ENCODE assay signal across 8 mouse cellular contexts in genomic region chr14:99099967-99100587, GRCm38 (mm10). TPM values are rescaled to one million over a fixed set of nuclear protein-coding genes. Genes with fewer than 3 reads are reported as not detected.
DNase-seq lines count a peak whose midpoint lies in the region; ATAC-seq and TF ChIP-seq lines count a peak whose summit lies in the region.

No protein-coding gene starts in this region.

- H3K4me1 ChIP-seq in testis, adult 2 months (ENCODE audit: control insufficient read depth, insufficient read depth, low read length) = peaks cover 4% of the 10 kb centered on the region; the same call in 1 of the 2 replicates
- peaks cover 7% of the 10 kb centered on the region for H3K4me1 ChIP-seq in midbrain, embryonic 11.5 days (ENCODE audit: control insufficient read depth, insufficient read depth, low read length)

- peak; percentile 3; the same call in 1 of the 2 replicates for ATAC-seq in cerebellum, adult (ENCODE audit: insufficient number of reproducible peaks, low FRiP score, low TSS enrichment)
- ATAC-seq in inflammation-experienced regulatory T-cells, adult 6 months = peak; percentile 5
- ATAC-seq in midbrain, embryonic 11.5 days (ENCODE audit: low FRiP score) = no peak

- WGBS in midbrain, embryonic 11.5 days = 9% methylated on average over 20 of the region's 20 CpGs

- H3K4me3 ChIP-seq in testis, adult 2 months (ENCODE audit: control insufficient read depth, low read depth, low read length) = peak overlapping the region; percentile 93
- H3K4me3 ChIP-seq in midbrain, embryonic 11.5 days (ENCODE audit: low read depth, low read length) = peak overlapping the region; percentile 88

- no peak for TF ChIP-seq POLR2A in testis, adult 2 months (IDR thresholded peaks at IDR 0.05; ENCODE audit: control insufficient read depth, low read depth, low read length)

- H3K9ac ChIP-seq in midbrain, embryonic 11.5 days (ENCODE audit: low read length) = peak overlapping the region; percentile 65

- DNase-seq in cerebellum, adult 9-10 months = no peak
- no peak for DNase-seq in testis, postnatal 10 days (ENCODE audit: low spot score)
- DNase-seq in midbrain, embryonic 11.5 days (ENCODE audit: low spot score, missing footprints) = no peak
- DNase-seq in spleen, adult 18-20 months = no peak
- DNase-seq in MN1 (ENCODE audit: low spot score) = no peak

- H3K9me3 ChIP-seq in midbrain, embryonic 11.5 days (ENCODE audit: control insufficient read depth, low read length) = no peaks in the 10 kb centered on the region

- H3K27ac ChIP-seq in testis, adult 2 months (ENCODE audit: control insufficient read depth, insufficient read depth, low read depth, low read length) = peak overlapping the region; percentile 82
- H3K27ac ChIP-seq in midbrain, embryonic 11.5 days (ENCODE audit: low read depth, low read length) = no peak overlapping the region

- no peaks in the 10 kb centered on the region; the same call in 1 of the 2 replicates for H3K36me3 ChIP-seq in testis, adult 2 months (ENCODE audit: control insufficient read depth, insufficient read depth, low read length)
- H3K36me3 ChIP-seq in midbrain, embryonic 11.5 days (ENCODE audit: control insufficient read depth, insufficient read depth, low read length) = no peaks in the 10 kb centered on the region

- no peaks in the 10 kb centered on the region for H3K27me3 ChIP-seq in testis, adult 2 months (ENCODE audit: control insufficient read depth, insufficient read depth, low read length)
- H3K27me3 ChIP-seq in midbrain, embryonic 11.5 days (ENCODE audit: control insufficient read depth, insufficient read depth, low read length) = no peaks in the 10 kb centered on the region

- no peak for TF ChIP-seq CTCF in testis, adult 2 months (IDR thresholded peaks at IDR 0.05; ENCODE audit: control insufficient read depth, insufficient read depth, insufficient replicate concordance, low read depth, low read length)

- peak overlapping the region; percentile 51 for H3K4me2 ChIP-seq in midbrain, embryonic 11.5 days

RNA-seq across cellular contexts. Expression of gene Dis3, which starts 0.5 kb away (rescaled TPM):
- 19.2 and 23.0 TPM in 2 replicates for polyA plus RNA-seq in testis, adult 2 months (2012; rRNA removed)
- polyA plus RNA-seq in inflammation-experienced regulatory T-cells, adult 6 months (2017; shearing (Covaris generic)) = 1 to 10 TPM; 9.0 to 9.7 (median 9.2) TPM
- 44.9 and 46.0 TPM in 2 replicates for polyA plus RNA-seq in midbrain, embryonic 11.5 days (2014; fragmentation: Nextera tagmentation; extraction: Ambion mirVana)

RNA-seq across cellular contexts. Expression of gene Pibf1, which starts 0.9 kb away (rescaled TPM):
- 6.3 and 7.9 TPM in 2 replicates for polyA plus RNA-seq in testis, adult 2 months (2012; rRNA removed)
- 10 to 100 TPM; 18.6 to 33.2 (median 31.2) TPM for polyA plus RNA-seq in inflammation-experienced regulatory T-cells, adult 6 months (2017; shearing (Covaris generic))
- polyA plus RNA-seq in midbrain, embryonic 11.5 days (2014; fragmentation: Nextera tagmentation; extraction: Ambion mirVana) = 22.8 and 27.1 TPM in 2 replicates

RNA-seq across cellular contexts. Expression of gene Bora, which starts 54.1 kb away (rescaled TPM):
- polyA plus RNA-seq in testis, adult 2 months (2012; rRNA removed) = 18.4 and 18.7 TPM in 2 replicates
- polyA plus RNA-seq in inflammation-experienced regulatory T-cells, adult 6 months (2017; shearing (Covaris generic)) = 10 to 100 TPM; 26.1 to 38.9 (median 33.8) TPM
- polyA plus RNA-seq in midbrain, embryonic 11.5 days (2014; fragmentation: Nextera tagmentation; extraction: Ambion mirVana) = 64.0 and 66.1 TPM in 2 replicates

RNA-seq across cellular contexts. Expression of gene Mzt1, which starts 54.1 kb away (rescaled TPM):
- 5.8 and 9.7 TPM in 2 replicates for polyA plus RNA-seq in testis, adult 2 months (2012; rRNA removed)
- polyA plus RNA-seq in inflammation-experienced regulatory T-cells, adult 6 months (2017; shearing (Covaris generic)) = 10 to 100 TPM; 44.2 to 63.1 (median 54.6) TPM
- polyA plus RNA-seq in midbrain, embryonic 11.5 days (2014; fragmentation: Nextera tagmentation; extraction: Ambion mirVana) = 111 and 133 TPM in 2 replicates
